Comparison of ENCODE assay signal across 9 mouse cellular contexts in the genomic region with DNA sequence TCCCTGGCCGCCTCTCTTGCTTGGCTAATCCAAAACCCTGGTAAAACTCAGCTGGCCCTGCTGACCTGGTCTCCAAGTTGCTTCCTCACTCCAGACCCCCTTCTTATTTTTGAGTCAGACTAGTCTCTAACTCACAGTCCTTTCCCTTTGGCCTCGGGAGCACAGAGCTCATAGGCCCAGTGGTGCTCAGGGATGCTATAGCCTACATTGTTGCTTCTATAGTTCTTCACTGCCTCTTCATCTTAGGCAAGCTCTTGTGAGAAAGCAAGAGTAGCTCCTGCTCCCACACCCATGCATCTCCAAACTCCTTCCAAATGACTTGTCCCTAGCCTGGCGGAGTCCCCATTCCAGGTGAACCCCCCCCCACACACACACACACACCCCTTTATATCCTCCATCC. TPM values are rescaled to one million over a fixed set of nuclear protein-coding genes. Genes with fewer than 3 reads are reported as not detected.
DNase-seq lines count a peak whose midpoint lies in the region; ATAC-seq and TF ChIP-seq lines count a peak whose summit lies in the region.
"Had no signal": no experiment of that assay in that cellular context is flagged by ENCODE, and none has a peak within 500 bp of the region (broad histone marks: within the 10 kb centered on the region; RNA-seq: fewer than 3 reads in every experiment).

No protein-coding gene starts in this region.

- TF ChIP-seq RAD21 in MEL (IDR thresholded peaks at IDR 0.05; ENCODE audit: low read depth, low read length): no peak

- H3K4me3 ChIP-seq in heart, embryonic 11.5 days (ENCODE audit: low read depth, low read length): peak overlapping the region; percentile 82
- peak overlapping the region; percentile 81 to 85 for H3K4me3 ChIP-seq in MEL (ENCODE audit: control insufficient read depth in 1 of 2, insufficient read depth in 1 of 2, low read depth in 2 of 2, low read length in 2 of 2)
- peak overlapping the region; percentile 71 for H3K4me3 ChIP-seq in forebrain, postnatal 0 days (ENCODE audit: low read depth, low read length)
- peak overlapping the region; percentile 80 for H3K4me3 ChIP-seq in liver, embryonic 12.5 days

- peak overlapping the region; percentile 84 for H3K9ac ChIP-seq in heart, embryonic 11.5 days (ENCODE audit: low read depth, low read length)
- peak overlapping the region; percentile 93 for H3K9ac ChIP-seq in MEL (ENCODE audit: control insufficient read depth, low read depth, low read length, poor library complexity, severe bottlenecking)
- peak overlapping the region; percentile 61 for H3K9ac ChIP-seq in forebrain, postnatal 0 days
- peak overlapping the region; percentile 80 for H3K9ac ChIP-seq in liver, embryonic 12.5 days

- DNase-seq in heart, postnatal 25 days (ENCODE audit: low spot score): no peak
- no peak for DNase-seq in MEL (ENCODE audit: low read depth, low spot score)
- DNase-seq in forebrain, postnatal 0 days: no peak
- peak; percentile 1 for DNase-seq in yolk sac, embryonic 10.5 days (ENCODE audit: low spot score)
- no peak for DNase-seq in Muller cell, postnatal 12 days (ENCODE audit: inconsistent ontology term)
- no peak for DNase-seq in adrenal gland, postnatal 10 days

- 52% methylated on average over 3 of the region's 3 CpGs for WGBS in heart, embryonic 11.5 days (ENCODE audit: insufficient replicate concordance)
- WGBS in forebrain, postnatal 0 days: 58% methylated on average over 3 of the region's 3 CpGs
- WGBS in liver, embryonic 12.5 days (ENCODE audit: insufficient replicate concordance): 41% methylated on average over 3 of the region's 3 CpGs

- peaks cover 15% of the 10 kb centered on the region for H3K36me3 ChIP-seq in heart, embryonic 11.5 days (ENCODE audit: control insufficient read depth, insufficient read depth, low read length)
- peaks cover 0 to 1% of the 10 kb centered on the region in 2 experiments; a peak in 1 of 4 replicates for H3K36me3 ChIP-seq in MEL (ENCODE audit: control insufficient read depth in 1 of 2, insufficient read depth in 2 of 2, low read length in 2 of 2)
- peaks cover 24% of the 10 kb centered on the region for H3K36me3 ChIP-seq in forebrain, postnatal 0 days (ENCODE audit: insufficient read depth)
- H3K36me3 ChIP-seq in liver, embryonic 12.5 days: peaks cover 37% of the 10 kb centered on the region

- TF ChIP-seq EP300 in MEL (IDR thresholded peaks at IDR 0.05; ENCODE audit: low read depth in 1 of 2, low read length in 2 of 2): no peak

- no peak for TF ChIP-seq CTCF in MEL (IDR thresholded peaks at IDR 0.05 in 2 of 3, conservative IDR thresholded peaks at IDR 0.05 in 1 of 3; ENCODE audit: control insufficient read depth in 1 of 3, insufficient read depth in 1 of 3, low read depth in 2 of 3, low read length in 3 of 3, poor library complexity in 1 of 3, severe bottlenecking in 1 of 3)
- no peak for TF ChIP-seq CTCF in forebrain, postnatal 0 days (IDR thresholded peaks at IDR 0.05; ENCODE audit: low read depth)

- H3K27ac ChIP-seq in heart, embryonic 11.5 days (ENCODE audit: low read depth, low read length): no peak overlapping the region
- H3K27ac ChIP-seq in MEL (ENCODE audit: control insufficient read depth, low read depth, low read length): no peak overlapping the region
- H3K27ac ChIP-seq in forebrain, postnatal 0 days (ENCODE audit: low read depth, low read length): no peak overlapping the region
- peak overlapping the region; percentile 76; the same call in 1 of the 2 replicates for H3K27ac ChIP-seq in liver, embryonic 12.5 days

- peaks cover 12% of the 10 kb centered on the region for H3K4me1 ChIP-seq in heart, embryonic 11.5 days (ENCODE audit: control insufficient read depth, insufficient read depth, low read length)
- peaks cover 0 to 4% of the 10 kb centered on the region in 2 experiments; a peak in 1 of 4 replicates for H3K4me1 ChIP-seq in MEL (ENCODE audit: control insufficient read depth in 1 of 2, insufficient read depth in 2 of 2, low read length in 2 of 2)
- peaks cover 6% of the 10 kb centered on the region; the same call in 1 of the 2 replicates for H3K4me1 ChIP-seq in forebrain, postnatal 0 days (ENCODE audit: insufficient read depth)
- H3K4me1 ChIP-seq in liver, embryonic 12.5 days: peaks cover 65% of the 10 kb centered on the region

- intact Hi-C loops in heart, postnatal 25 days (cut with DNase I): loop anchor here (2.0 to 5.0 kb wide), 4 partner anchors 40 to 465 kb away; a partner anchor contains a TSS

- H3K4me2 ChIP-seq in heart, embryonic 11.5 days: peak overlapping the region; percentile 93
- H3K4me2 ChIP-seq in forebrain, postnatal 0 days (ENCODE audit: low read depth): peak overlapping the region; percentile 82
- H3K4me2 ChIP-seq in liver, embryonic 12.5 days: peak overlapping the region; percentile 89

- peaks cover 13% of the 10 kb centered on the region for H3K79me2 ChIP-seq in MEL (ENCODE audit: control insufficient read depth, insufficient read depth, low read length, poor library complexity)

- TF ChIP-seq POLR2A in MEL (IDR thresholded peaks at IDR 0.05; ENCODE audit: control insufficient read depth in 1 of 2, insufficient read depth in 1 of 2, low read depth in 1 of 2, low read length in 2 of 2, poor library complexity in 1 of 2): no peak

- H3K9me3 ChIP-seq in heart, embryonic 11.5 days (replicated peaks; ENCODE audit: control insufficient read depth, low read length): no peaks in the 10 kb centered on the region
- H3K9me3 ChIP-seq in MEL (replicated peaks; ENCODE audit: insufficient read depth, low read length): no peaks in the 10 kb centered on the region
- H3K9me3 ChIP-seq in forebrain, postnatal 0 days (ENCODE audit: low read length): no peaks in the 10 kb centered on the region
- no peaks in the 10 kb centered on the region for H3K9me3 ChIP-seq in liver, embryonic 12.5 days (replicated peaks)

- ATAC-seq in heart, embryonic 11.5 days (replicated peaks; ENCODE audit: insufficient number of reproducible peaks, low FRiP score, low TSS enrichment): no peak
- ATAC-seq in forebrain, postnatal 0 days: no peak
- ATAC-seq in liver, embryonic 12.5 days: no peak

- no peaks in the 10 kb centered on the region for H3K27me3 ChIP-seq in heart, embryonic 11.5 days (ENCODE audit: control insufficient read depth, insufficient read depth, low read length)
- H3K27me3 ChIP-seq in MEL (ENCODE audit: control insufficient read depth in 1 of 2, insufficient read depth in 2 of 2, low read length in 2 of 2): no peaks in the 10 kb centered on the region
- no peaks in the 10 kb centered on the region for H3K27me3 ChIP-seq in forebrain, postnatal 0 days (ENCODE audit: insufficient read depth, low read length)
- no peaks in the 10 kb centered on the region for H3K27me3 ChIP-seq in liver, embryonic 12.5 days (replicated peaks)

TF ChIP-seq in MEL, 35 proteins besides CTCF, POLR2A, EP300 and RAD21 (continues in another document):
- TF ChIP-seq MAZ (IDR thresholded peaks at IDR 0.05; ENCODE audit: low read depth, low read length) (no peak), GABPA (IDR thresholded peaks at IDR 0.05; ENCODE audit: low read depth, low read length) (no peak), NRF1 (IDR thresholded peaks at IDR 0.05; ENCODE audit: insufficient read depth, low read depth, low read length, poor library complexity, severe bottlenecking) (no peak), POLR2AphosphoS2 (IDR thresholded peaks at IDR 0.05; ENCODE audit: low read length) (no peak), USF2 (IDR thresholded peaks at IDR 0.05; ENCODE audit: borderline replicate concordance in 1 of 2, insufficient read depth in 1 of 2, low read depth in 1 of 2, low read length in 2 of 2) (no peak)

RNA-seq across cellular contexts. Expression of a gene that starts 1.2 kb away (rescaled TPM):
- 546 and 556 TPM in 2 replicates for polyA plus RNA-seq in heart, embryonic 11.5 days (2014; fragmentation: Nextera tagmentation; extraction: Ambion mirVana)
- 100 to 1,000 TPM; 752 to 766 TPM for total RNA-seq in heart, postnatal 25 days (2021)
- 306 and 311 TPM in 2 replicates for total RNA-seq in MEL (2012; rRNA removed)
- polyA plus RNA-seq in MEL (2012; ENCODE audit: insufficient read depth in 1 of 2, insufficient read length in 2 of 2, low read depth in 1 of 2, low replicate concordance in 2 of 2, missing spikeins in 1 of 2): 100 to 1,000 TPM in 1 of 2 experiments, not detected in 1; 194 TPM
- 155 and 262 TPM in 2 replicates for total RNA-seq in forebrain, postnatal 0 days (2014; rRNA removed)
- 392 and 492 TPM in 2 replicates for polyA plus RNA-seq in forebrain, postnatal 0 days (2015; fragmentation: Nextera tagmentation; extraction: Ambion mirVana)
- polyA plus RNA-seq in liver, embryonic 12.5 days (2016; fragmentation: Nextera tagmentation; extraction: Ambion mirVana): 290 and 291 TPM in 2 replicates
- total RNA-seq in adrenal gland, postnatal 10 days (2021): 100 to 1,000 TPM; 340 to 396 TPM

RNA-seq across cellular contexts. Expression of a gene that starts 32.1 kb away (rescaled TPM):
- polyA plus RNA-seq in heart, embryonic 11.5 days (2014; fragmentation: Nextera tagmentation; extraction: Ambion mirVana): 0.08 TPM in 1 of 2 replicates, not detected in the other
- total RNA-seq in heart, postnatal 25 days (2021): not detected
- not detected in 2 replicates for total RNA-seq in MEL (2012; rRNA removed)
- polyA plus RNA-seq in MEL (2012; ENCODE audit: insufficient read depth in 1 of 2, insufficient read length in 2 of 2, low read depth in 1 of 2, low replicate concordance in 2 of 2, missing spikeins in 1 of 2): under 1 TPM in 1 of 2 experiments, not detected in 1; 0.26 TPM
- total RNA-seq in forebrain, postnatal 0 days (2014; rRNA removed): not detected in 2 replicates
- polyA plus RNA-seq in forebrain, postnatal 0 days (2015; fragmentation: Nextera tagmentation; extraction: Ambion mirVana): 0.04 TPM in 1 of 2 replicates, not detected in the other
- polyA plus RNA-seq in liver, embryonic 12.5 days (2016; fragmentation: Nextera tagmentation; extraction: Ambion mirVana): not detected in 2 replicates
- not detected for total RNA-seq in adrenal gland, postnatal 10 days (2021)
- total RNA-seq: layer of hippocampus, adult 18-20 months had no signal

RNA-seq across cellular contexts. Expression of a gene that starts 40.1 kb away (rescaled TPM):
- 531 and 534 TPM in 2 replicates for polyA plus RNA-seq in heart, embryonic 11.5 days (2014; fragmentation: Nextera tagmentation; extraction: Ambion mirVana)
- 100 to 1,000 TPM; 381 to 389 TPM for total RNA-seq in heart, postnatal 25 days (2021)
- total RNA-seq in MEL (2012; rRNA removed): 74.2 and 78.0 TPM in 2 replicates
- polyA plus RNA-seq in MEL (2012; ENCODE audit: insufficient read depth in 1 of 2, insufficient read length in 2 of 2, low read depth in 1 of 2, low replicate concordance in 2 of 2, missing spikeins in 1 of 2): 100 to 1,000 TPM in 1 of 2 experiments, not detected in 1; 229 TPM
- 762 and 857 TPM in 2 replicates for total RNA-seq in forebrain, postnatal 0 days (2014; rRNA removed)
- 1,089 and 1,117 TPM in 2 replicates for polyA plus RNA-seq in forebrain, postnatal 0 days (2015; fragmentation: Nextera tagmentation; extraction: Ambion mirVana)
- 371 and 378 TPM in 2 replicates for polyA plus RNA-seq in liver, embryonic 12.5 days (2016; fragmentation: Nextera tagmentation; extraction: Ambion mirVana)
- 100 to 1,000 TPM; 305 to 336 TPM for total RNA-seq in adrenal gland, postnatal 10 days (2021)

RNA-seq across cellular contexts. Expression of a gene that starts 40.3 kb away (rescaled TPM):
- 51.2 and 51.5 TPM in 2 replicates for polyA plus RNA-seq in heart, embryonic 11.5 days (2014; fragmentation: Nextera tagmentation; extraction: Ambion mirVana)
- total RNA-seq in heart, postnatal 25 days (2021): 10 to 100 TPM; 10.4 to 17.6 TPM
- 38.2 and 43.2 TPM in 2 replicates for total RNA-seq in MEL (2012; rRNA removed)
- 10 to 100 TPM in 1 of 2 experiments, not detected in 1; 56.6 TPM for polyA plus RNA-seq in MEL (2012; ENCODE audit: insufficient read depth in 1 of 2, insufficient read length in 2 of 2, low read depth in 1 of 2, low replicate concordance in 2 of 2, missing spikeins in 1 of 2)
- 41.2 and 46.6 TPM in 2 replicates for total RNA-seq in forebrain, postnatal 0 days (2014; rRNA removed)
- 40.7 and 65.1 TPM in 2 replicates for polyA plus RNA-seq in forebrain, postnatal 0 days (2015; fragmentation: Nextera tagmentation; extraction: Ambion mirVana)
- polyA plus RNA-seq in liver, embryonic 12.5 days (2016; fragmentation: Nextera tagmentation; extraction: Ambion mirVana): 65.1 and 69.8 TPM in 2 replicates
- total RNA-seq in adrenal gland, postnatal 10 days (2021): 10 to 100 TPM; 24.7 to 28.8 TPM
